Mouse (Mus musculus) kidney, embryonic 16.5 days (tissue): ENCODE measurements around the gene Hdac9. TPM values are rescaled to one million over a fixed set of nuclear protein-coding genes. Genes with fewer than 3 reads are reported as not detected.
A peak's percentile ranks its signal among the peaks of the same experiment; 100 is the strongest.

Source experiments
- ATAC-seq: fragments of 200-750 bp; cut with Nextera tagmentation; 2 replicates; pipeline ENCODE4 v1.8.0; 2017; ENCODE audit warnings: moderate TSS enrichment; ENCODE audit not compliant: low FRiP score, low TSS enrichment
- H3K27ac ChIP-seq: fragments of 300-500 bp; sonication (generic); 2 replicates; pipeline ENCODE4 v1.5.1; 2014; ENCODE audit warnings: low read length
- H3K27me3 ChIP-seq: fragments of 300-500 bp; sonication (generic); 2 replicates; pipeline ENCODE4 v1.6.1; 2014; ENCODE audit warnings: low read length, control low read depth, mixed read lengths; ENCODE audit not compliant: insufficient read depth
- H3K36me3 ChIP-seq: fragments of 300-500 bp; sonication (generic); 2 replicates; pipeline ENCODE4 v1.6.1; 2014; ENCODE audit warnings: low read length, control low read depth, mixed read lengths; ENCODE audit not compliant: insufficient read depth
- H3K4me1 ChIP-seq: fragments of 300-500 bp; sonication (generic); 2 replicates; pipeline ENCODE4 v1.6.1; 2014; ENCODE audit warnings: low read length, control low read depth, mixed read lengths; ENCODE audit not compliant: insufficient read depth
- H3K4me2 ChIP-seq: fragments of 300-500 bp; sonication (generic); replicated peaks from 2 replicates; pipeline ENCODE4 v1.6.1; 2014; ENCODE audit warnings: low read depth, low read length
- H3K4me3 ChIP-seq: fragments of 300-500 bp; sonication (generic); 2 replicates; pipeline ENCODE4 v1.5.1; 2014; ENCODE audit warnings: mild to moderate bottlenecking, low read length
- H3K9ac ChIP-seq: fragments of 300-500 bp; sonication (generic); replicated peaks from 2 replicates; pipeline ENCODE4 v1.6.1; 2014; ENCODE audit warnings: low read length
- H3K9me3 ChIP-seq: fragments of 300-500 bp; sonication (generic); 2 replicates; pipeline ENCODE4 v1.6.1; 2016; ENCODE audit warnings: low read length, control low read depth
- WGBS: fragments of 180-500 bp; shearing (Covaris S2); extraction: QIAGEN DNeasy Blood & Tissue Kit; methylation state at CpG from one replicate; pipeline ENCODE4 v1.1.7; 2014; 5-methylcytosine and 5-hydroxymethylcytosine counted together
- polyA plus RNA-seq: library from polyadenylated mRNA; unstranded; fragments of >200 nt; fragmentation: Nextera tagmentation; extraction: Ambion mirVana; gene quantifications from 2 replicates; pipeline ENCODE4 v1.2.1, GENCODE M21; 2015

Gene Hdac9
- polyA plus RNA-seq, 1 experiment from 2014 or later: 3.9 TPM

GRCm38 (mm10) chr12:34680576-34680975 lies 236.3 kb downstream of the Hdac9 start:
- no peaks in the 10 kb centered on the region for H3K27me3 ChIP-seq
- no peak overlapping the region for H3K9ac ChIP-seq
- WGBS: 61% methylated on average over 5 of the region's 5 CpGs

GRCm38 (mm10) chr12:34677110-34677509 lies 239.8 kb downstream of the Hdac9 start:
- no peak overlapping the region for H3K9ac ChIP-seq
- no peak overlapping the region for H3K4me2 ChIP-seq
- H3K4me1 ChIP-seq: no peaks in the 10 kb centered on the region
- no peaks in the 10 kb centered on the region for H3K27me3 ChIP-seq
- no peaks in the 10 kb centered on the region for H3K9me3 ChIP-seq
- WGBS: 86% methylated on average over 6 of the region's 6 CpGs
- ATAC-seq: no peak
- no peaks in the 10 kb centered on the region for H3K36me3 ChIP-seq
- no peak overlapping the region for H3K27ac ChIP-seq
- H3K4me3 ChIP-seq: no peak overlapping the region

More at GRCm38 (mm10) chr12:34680576-34680975, 236.3 kb downstream of the Hdac9 start:
- ATAC-seq: no peak
- H3K4me2 ChIP-seq: no peak overlapping the region
- H3K27ac ChIP-seq: no peak overlapping the region
- H3K9me3 ChIP-seq: no peaks in the 10 kb centered on the region
- 0 out of 2 replicates have a peak, but pooled peaks cover 5% of the 10 kb centered on the region for H3K4me1 ChIP-seq
- H3K36me3 ChIP-seq: no peaks in the 10 kb centered on the region
- no peak overlapping the region for H3K4me3 ChIP-seq

GRCm38 (mm10) chr12:34674235-34674634 lies 242.7 kb downstream of the Hdac9 start:
- H3K4me3 ChIP-seq: no peak overlapping the region
- H3K9me3 ChIP-seq: no peaks in the 10 kb centered on the region
- WGBS: 55% methylated on average over 2 of the region's 2 CpGs
- no peaks in the 10 kb centered on the region for H3K4me1 ChIP-seq
- no peak for ATAC-seq
- H3K27ac ChIP-seq: no peak overlapping the region
- no peak overlapping the region for H3K9ac ChIP-seq
- H3K27me3 ChIP-seq: no peaks in the 10 kb centered on the region
- no peak overlapping the region for H3K4me2 ChIP-seq
- H3K36me3 ChIP-seq: no peaks in the 10 kb centered on the region

- Histone ChIP-seq H3K9ac (no peak overlapping the region), H3K4me1 (no peaks in the 10 kb centered on the region), H3K4me2 (no peak overlapping the region), H3K4me3 (no peak overlapping the region), H3K36me3 (no peaks in the 10 kb centered on the region), H3K27me3 (no peaks in the 10 kb centered on the region), H3K9me3 (no peaks in the 10 kb centered on the region), H3K27ac (no peak overlapping the region)
- no peak for ATAC-seq
- 79% methylated on average over 4 of the region's 4 CpGs for WGBS
Observed at GRCm38 (mm10) chr12:34673539-34673938, 243.4 kb downstream of the Hdac9 start.

GRCm38 (mm10) chr12:34664758-34665157 lies 252.1 kb downstream of the Hdac9 start:
- Histone ChIP-seq H3K9me3 (no peaks in the 10 kb centered on the region), H3K36me3 (no peaks in the 10 kb centered on the region), H3K4me3 (no peak overlapping the region), H3K27ac (no peak overlapping the region), H3K4me1 (no peaks in the 10 kb centered on the region), H3K9ac (no peak overlapping the region), H3K4me2 (no peak overlapping the region), H3K27me3 (peaks cover 9% of the 10 kb centered on the region; the same call in 1 of the 2 replicates)
- ATAC-seq: no peak
- 5% methylated on average over 3 of the region's 3 CpGs for WGBS

GRCm38 (mm10) chr12:34661378-34661777 lies 255.5 kb downstream of the Hdac9 start:
- Histone ChIP-seq H3K9ac (no peak overlapping the region), H3K4me2 (no peak overlapping the region), H3K4me1 (0 out of 2 replicates have a peak, but pooled peaks cover 4% of the 10 kb centered on the region), H3K4me3 (no peak overlapping the region), H3K9me3 (no peaks in the 10 kb centered on the region), H3K27ac (no peak overlapping the region), H3K36me3 (no peaks in the 10 kb centered on the region), H3K27me3 (peaks cover 6% of the 10 kb centered on the region; the same call in 1 of the 2 replicates)
- ATAC-seq: no peak; the same call in 1 of the 2 replicates

GRCm38 (mm10) chr12:34660027-34660426 lies 256.9 kb downstream of the Hdac9 start:
- H3K4me3 ChIP-seq: no peak overlapping the region
- no peak for ATAC-seq
- 42% methylated on average over 5 of the region's 5 CpGs for WGBS

GRCm38 (mm10) chr12:34658568-34658967 lies 258.3 kb downstream of the Hdac9 start:
- ATAC-seq: no peak
- Histone ChIP-seq H3K27me3 (0 out of 2 replicates have a peak, but pooled peaks cover 7% of the 10 kb centered on the region), H3K4me1 (0 out of 2 replicates have a peak, but pooled peaks cover 4% of the 10 kb centered on the region), H3K9me3 (no peaks in the 10 kb centered on the region), H3K4me2 (no peak overlapping the region), H3K4me3 (no peak overlapping the region), H3K9ac (no peak overlapping the region), H3K36me3 (no peaks in the 10 kb centered on the region), H3K27ac (no peak overlapping the region)
- 47% methylated on average over 3 of the region's 3 CpGs for WGBS

More at GRCm38 (mm10) chr12:34660027-34660426, 256.9 kb downstream of the Hdac9 start:
- Histone ChIP-seq H3K27ac (no peak overlapping the region), H3K9me3 (no peaks in the 10 kb centered on the region), H3K27me3 (peaks cover 6% of the 10 kb centered on the region; the same call in 1 of the 2 replicates), H3K4me1 (0 out of 2 replicates have a peak, but pooled peaks cover 4% of the 10 kb centered on the region), H3K4me2 (no peak overlapping the region), H3K36me3 (no peaks in the 10 kb centered on the region), H3K9ac (no peak overlapping the region)

GRCm38 (mm10) chr12:34658119-34658518 lies 258.8 kb downstream of the Hdac9 start:
- Histone ChIP-seq H3K4me1 (0 out of 2 replicates have a peak, but pooled peaks cover 4% of the 10 kb centered on the region), H3K27ac (no peak overlapping the region), H3K9ac (no peak overlapping the region), H3K27me3 (0 out of 2 replicates have a peak, but pooled peaks cover 7% of the 10 kb centered on the region), H3K4me3 (no peak overlapping the region), H3K4me2 (0 out of 2 replicates have a peak overlapping the region, but pooled peaks have one; percentile 18), H3K36me3 (no peaks in the 10 kb centered on the region), H3K9me3 (no peaks in the 10 kb centered on the region)
- 39% methylated on average over 6 of the region's 6 CpGs for WGBS
- 0 out of 2 replicates have a peak, but pooled peaks have one; percentile 65 for ATAC-seq

- no peak overlapping the region for H3K4me3 ChIP-seq
Observed at GRCm38 (mm10) chr12:34653615-34654014, 263.3 kb downstream of the Hdac9 start.

More at GRCm38 (mm10) chr12:34653615-34654014, 263.3 kb downstream of the Hdac9 start:
- no peak overlapping the region for H3K4me2 ChIP-seq
- H3K4me1 ChIP-seq: 0 out of 2 replicates have a peak, but pooled peaks cover 4% of the 10 kb centered on the region
- no peak for ATAC-seq
- H3K9me3 ChIP-seq: no peaks in the 10 kb centered on the region
- H3K36me3 ChIP-seq: no peaks in the 10 kb centered on the region
- 0 out of 2 replicates have a peak, but pooled peaks cover 3% of the 10 kb centered on the region for H3K27me3 ChIP-seq
- H3K27ac ChIP-seq: no peak overlapping the region
- 26% methylated on average over 3 of the region's 3 CpGs for WGBS
- H3K9ac ChIP-seq: no peak overlapping the region
